ENCODE assay signal across 8 mouse cellular contexts in genomic region chr6:73020061-73020460, GRCm38 (mm10).
DNase-seq lines count a peak whose midpoint lies in the region; ATAC-seq lines count a peak whose summit lies in the region.
"Had no signal": no experiment of that assay in that cellular context is flagged by ENCODE, and none has a peak within 500 bp of the region (broad histone marks: within the 10 kb centered on the region; RNA-seq: fewer than 3 reads in every experiment).

No protein-coding gene starts in this region.

- H3K4me2 ChIP-seq in kidney, embryonic 14.5 days (replicated peaks; ENCODE audit: low read depth, low read length) = no peak overlapping the region
- H3K4me2 ChIP-seq in forebrain, embryonic 16.5 days (ENCODE audit: low read length) = no peak overlapping the region
- H3K4me2 ChIP-seq: embryonic facial prominence, embryonic 12.5 days had no signal

- no peaks in the 10 kb centered on the region for H3K27me3 ChIP-seq in kidney, embryonic 14.5 days (ENCODE audit: control insufficient read depth, insufficient read depth, low read length)
- H3K27me3 ChIP-seq in forebrain, embryonic 16.5 days (replicated peaks; ENCODE audit: control insufficient read depth, insufficient read depth, low read length) = no peaks in the 10 kb centered on the region
- H3K27me3 ChIP-seq: embryonic facial prominence, embryonic 12.5 days had no signal

- H3K36me3 ChIP-seq in kidney, embryonic 14.5 days (ENCODE audit: control insufficient read depth, insufficient read depth, low read length) = no peaks in the 10 kb centered on the region
- H3K36me3 ChIP-seq in forebrain, embryonic 16.5 days (ENCODE audit: control insufficient read depth, insufficient read depth) = no peaks in the 10 kb centered on the region
- H3K36me3 ChIP-seq: embryonic facial prominence, embryonic 12.5 days had no signal

- no peaks in the 10 kb centered on the region for H3K4me1 ChIP-seq in kidney, embryonic 14.5 days (ENCODE audit: control insufficient read depth, insufficient read depth, low read length)
- H3K4me1 ChIP-seq in forebrain, embryonic 16.5 days (replicated peaks; ENCODE audit: control insufficient read depth, insufficient read depth, low read length) = no peaks in the 10 kb centered on the region
- H3K4me1 ChIP-seq: embryonic facial prominence, embryonic 12.5 days had no signal

- peak; percentile 25 for DNase-seq in kidney, postnatal 14 days
- peak; percentile 58 for DNase-seq in CD4-positive helper T cell, adult 2 months (ENCODE audit: low read depth, low spot score)
- peak; percentile 69 for DNase-seq in ES-CJ7 (ENCODE audit: low read depth, low spot score)
- peak; percentile 10 for DNase-seq in large intestine, adult 2 months (ENCODE audit: low read depth, low spot score)
- no peak for DNase-seq in right cerebral cortex, postnatal 36 days (ENCODE audit: low spot score in 2 of 2)

- no peak overlapping the region for H3K4me3 ChIP-seq in kidney, embryonic 14.5 days (ENCODE audit: low read length)
- H3K4me3 ChIP-seq in forebrain, embryonic 16.5 days (replicated peaks; ENCODE audit: low read length) = no peak overlapping the region
- H3K4me3 ChIP-seq: embryonic facial prominence, embryonic 12.5 days had no signal

- no peak overlapping the region for H3K27ac ChIP-seq in kidney, embryonic 14.5 days (ENCODE audit: low read depth, low read length)
- H3K27ac ChIP-seq in forebrain, embryonic 16.5 days (ENCODE audit: low read length) = no peak overlapping the region
- H3K27ac ChIP-seq: embryonic facial prominence, embryonic 12.5 days had no signal

- no peaks in the 10 kb centered on the region for H3K9me3 ChIP-seq in kidney, embryonic 14.5 days (ENCODE audit: control insufficient read depth, low read length)
- H3K9me3 ChIP-seq in forebrain, embryonic 16.5 days (ENCODE audit: control insufficient read depth, low read length) = no peaks in the 10 kb centered on the region

- WGBS in kidney, embryonic 14.5 days = 2% methylated on average over 3 of the region's 3 CpGs
- WGBS in large intestine, adult 2 months = 4% methylated on average over 3 of the region's 3 CpGs
- WGBS in forebrain, embryonic 16.5 days = 3% methylated on average over 3 of the region's 3 CpGs

- no peak for ATAC-seq in kidney, embryonic 14.5 days (ENCODE audit: low FRiP score, low TSS enrichment)
- ATAC-seq in forebrain, embryonic 16.5 days = no peak

- H3K9ac ChIP-seq in kidney, embryonic 14.5 days (ENCODE audit: low read depth, low read length) = no peak overlapping the region
- no peak overlapping the region for H3K9ac ChIP-seq in forebrain, embryonic 16.5 days (replicated peaks; ENCODE audit: low read depth, low read length)
- H3K9ac ChIP-seq: embryonic facial prominence, embryonic 12.5 days had no signal

Comparison
In these comparisons a context has a peak if more than half of its experiments do, and no peak if none do; other contexts are left out.
1. DNase-seq: peak in kidney, postnatal 14 days (single experiment), CD4-positive helper T cell, adult 2 months (single experiment), ES-CJ7 (single experiment) and large intestine, adult 2 months (single experiment); none in right cerebral cortex, postnatal 36 days (0 of 2).